Mouse (Mus musculus): ENCODE data around the gene Zeb2.

Gene Zeb2

DNA sequence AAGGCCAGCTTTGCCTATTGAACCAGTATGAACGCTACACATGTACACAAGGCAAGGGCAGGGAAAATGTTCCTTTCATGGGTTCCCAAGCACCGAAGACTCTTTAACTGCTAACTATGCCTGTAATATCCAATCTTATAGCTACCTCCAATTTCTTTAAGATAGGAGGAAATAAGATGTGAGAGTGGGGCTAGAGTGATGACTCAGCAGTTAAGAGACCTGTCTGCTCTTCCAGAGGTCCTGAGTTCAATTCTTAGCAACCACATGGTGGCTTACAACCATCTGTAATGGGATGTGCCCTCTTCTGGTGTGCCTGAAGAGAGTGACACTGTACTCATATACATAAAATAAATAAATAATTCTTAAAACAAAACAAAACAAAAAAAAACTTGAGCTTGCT, 172.5 kb downstream of the Zeb2 start:
- DNase-seq (ENCODE audit: low read depth, low spot score), result no peak
